Mouse (Mus musculus): Measurements from ENCODE around the gene Nceh1. TPM values are rescaled to one million over a fixed set of nuclear protein-coding genes. Genes with fewer than 3 reads are reported as not detected.
"Not testable (repeated sequence)": the region's sequence is repeated elsewhere in the genome, so short reads cannot be mapped to it uniquely, and the experiment has no call there.

Nceh1 gene
- total RNA-seq, 4 experiments from 2014 or later: 113 to 126 (median 120) TPM

GRCm38 (mm10) chr3:27228530-27229309 lies 46.0 kb downstream of the Nceh1 start:
- DNase-seq (ENCODE audit: low spot score in 2 of 2): no peak

DNA sequence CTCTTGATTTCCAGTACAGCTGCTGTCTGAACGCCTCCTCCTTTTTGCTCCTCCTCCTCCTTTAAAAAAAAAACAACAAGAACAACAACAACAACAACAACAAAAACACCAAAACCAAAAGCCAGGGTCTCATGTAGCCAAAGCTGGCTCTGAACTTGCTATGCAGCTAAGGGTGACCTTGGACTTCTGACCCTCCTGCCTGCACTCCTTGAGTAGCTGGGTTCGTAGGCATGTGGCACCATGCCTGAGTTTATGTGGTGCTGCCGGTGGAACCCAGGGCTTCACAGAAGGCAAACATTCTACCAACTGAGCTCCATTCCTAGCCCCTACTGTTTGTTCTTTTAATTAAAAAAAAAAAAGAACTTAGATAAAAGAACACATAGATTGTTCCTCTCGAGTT lies 50.6 kb downstream of the Nceh1 start:
- no peak for DNase-seq (ENCODE audit: low spot score in 2 of 2)

DNA sequence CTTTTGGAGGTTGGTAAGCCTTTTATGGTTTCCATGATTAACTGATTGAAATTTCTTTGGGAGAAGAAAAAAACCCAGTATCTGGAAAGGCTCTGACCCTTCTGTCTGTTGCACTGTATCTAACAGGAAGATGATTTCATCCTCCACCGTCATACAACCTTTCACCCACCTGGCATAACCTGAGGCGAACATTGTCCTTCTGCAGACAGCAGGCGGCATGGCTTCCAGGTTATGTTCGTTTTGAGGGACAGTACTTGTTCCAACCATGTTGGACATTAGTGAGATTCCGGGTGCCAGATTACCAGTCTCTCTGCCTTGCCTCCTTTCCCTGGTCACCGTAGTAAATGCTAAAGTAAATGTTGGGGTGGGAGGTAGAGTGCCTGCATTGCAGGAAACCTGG lies 51.1 kb downstream of the Nceh1 start:
- no peak for DNase-seq (ENCODE audit: low spot score in 2 of 2)

- no peak for DNase-seq (ENCODE audit: low spot score in 2 of 2)
These were observed 52.2 kb downstream of the Nceh1 start for GRCm38 (mm10) chr3:27234976-27235375.

DNA sequence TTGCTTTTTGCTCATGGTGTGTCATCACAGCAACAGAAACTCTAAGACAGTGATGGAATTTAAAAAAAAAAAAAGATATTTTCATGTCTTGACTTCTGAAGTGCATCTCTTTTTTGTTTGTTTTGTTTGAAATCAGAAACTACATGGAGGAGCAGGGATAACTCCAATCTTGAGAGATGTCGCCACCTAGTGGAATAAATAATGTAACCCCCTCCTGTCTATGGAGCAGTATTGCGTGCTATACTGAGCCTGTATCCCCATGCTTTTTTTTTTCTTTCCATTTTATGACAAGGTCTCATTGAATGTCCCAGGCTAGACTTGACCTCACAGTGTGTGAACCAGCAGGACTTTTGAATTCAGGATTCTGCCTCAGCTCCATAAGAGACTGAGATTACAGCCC lies 54.5 kb downstream of the Nceh1 start:
- DNase-seq (ENCODE audit: low spot score in 2 of 2): no peak

DNA sequence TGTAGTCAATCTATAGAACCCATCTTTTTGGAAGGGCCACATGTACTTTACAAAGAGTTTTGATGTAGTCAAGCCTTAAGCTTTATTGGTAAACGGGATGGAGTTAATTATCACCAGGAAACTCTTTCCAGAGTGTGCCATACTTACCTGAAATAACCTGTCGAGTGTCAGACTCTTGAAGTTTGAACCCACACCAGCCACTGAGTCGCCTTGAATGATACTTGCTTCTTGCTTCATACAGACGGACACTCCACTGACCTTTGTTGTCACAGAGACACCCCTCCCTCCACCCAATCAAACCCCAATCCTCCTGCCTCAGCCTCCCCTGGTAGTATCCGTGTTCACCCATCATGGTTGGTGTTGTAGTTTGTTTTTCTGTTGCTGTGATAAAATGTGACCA lies 55.8 kb downstream of the Nceh1 start:
- DNase-seq (ENCODE audit: low spot score in 2 of 2): no peak

GRCm38 (mm10) chr3:27239568-27239967 lies 56.8 kb downstream of the Nceh1 start:
- DNase-seq (ENCODE audit: low spot score in 2 of 2): no peak

- DNase-seq (ENCODE audit: low spot score in 2 of 2): no peak
These were observed 59.1 kb downstream of the Nceh1 start for GRCm38 (mm10) chr3:27241864-27242263.

DNA sequence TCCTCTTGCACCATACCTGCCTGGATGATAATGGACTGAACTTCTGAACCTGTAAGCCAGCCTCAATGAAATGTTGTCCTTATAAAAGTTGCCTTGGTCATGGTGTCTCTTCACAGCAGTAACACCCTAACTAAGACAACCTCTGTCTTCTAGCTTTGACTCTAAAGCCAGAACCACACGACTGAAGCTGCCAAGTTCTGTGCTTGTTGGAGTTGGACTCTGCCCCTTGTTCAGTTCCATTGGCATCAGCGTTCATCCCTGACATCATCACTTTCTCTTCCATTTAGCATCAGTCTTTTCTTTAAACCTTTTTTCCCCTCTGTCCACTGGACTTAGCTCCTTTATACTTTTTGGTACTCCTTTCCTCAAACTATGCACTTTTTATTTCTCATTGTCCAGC lies 63.4 kb downstream of the Nceh1 start:
- DNase-seq (ENCODE audit: low spot score in 2 of 2): no peak

GRCm38 (mm10) chr3:27247785-27248184 lies 65.0 kb downstream of the Nceh1 start:
- no peak for DNase-seq (ENCODE audit: low spot score in 2 of 2)

GRCm38 (mm10) chr3:27249030-27249429 lies 66.3 kb downstream of the Nceh1 start:
- no peak for DNase-seq (ENCODE audit: low spot score in 2 of 2)

- no peak for DNase-seq (ENCODE audit: low spot score in 2 of 2)
These were observed 68.2 kb downstream of the Nceh1 start for GRCm38 (mm10) chr3:27250936-27251335.

DNA sequence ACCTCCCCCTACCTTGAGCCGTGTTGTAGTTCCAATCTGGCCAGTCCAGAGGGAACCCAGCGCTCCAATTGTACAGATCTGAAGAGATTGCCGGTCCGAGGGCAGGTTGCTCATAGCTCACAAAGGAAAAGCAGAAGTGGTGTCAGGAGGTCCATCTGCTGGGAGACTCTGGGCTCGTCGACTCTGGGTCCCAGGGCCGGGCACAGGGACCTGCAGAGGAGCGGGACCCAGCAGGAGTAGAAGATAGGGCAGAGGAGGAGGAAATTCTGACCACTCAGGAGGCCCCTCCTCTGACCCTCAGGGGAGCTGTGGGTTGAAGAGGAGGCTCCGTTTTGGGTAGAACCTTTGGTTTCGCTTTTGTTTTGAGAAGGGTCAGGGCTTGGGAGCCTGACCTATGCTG lies 75.7 kb downstream of the Nceh1 start:
- no peak for DNase-seq (ENCODE audit: low spot score in 2 of 2)

DNA sequence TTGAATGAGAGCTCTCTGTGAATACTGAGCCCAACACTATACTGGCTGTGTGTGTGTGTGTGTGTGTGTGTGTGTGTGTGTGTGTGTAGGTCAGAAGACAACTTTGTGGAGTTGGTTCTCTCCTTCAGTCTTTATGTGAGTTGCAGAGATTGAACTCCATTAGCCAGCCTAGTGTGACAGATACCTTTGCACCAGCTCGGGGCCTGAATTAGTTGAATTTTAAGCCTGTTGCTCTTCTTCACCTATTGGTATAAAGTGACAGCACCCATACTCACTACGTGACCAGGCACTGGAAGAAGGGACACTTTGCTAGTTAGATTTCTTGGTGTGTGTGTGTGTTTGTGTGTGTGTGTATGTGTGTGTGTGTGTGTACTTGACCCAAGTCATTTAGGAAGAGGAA lies 77.6 kb downstream of the Nceh1 start:
- no peak for DNase-seq (ENCODE audit: low spot score in 2 of 2)

GRCm38 (mm10) chr3:27267327-27267726 lies 84.6 kb downstream of the Nceh1 start:
- no peak for DNase-seq (ENCODE audit: low spot score in 2 of 2)

DNA sequence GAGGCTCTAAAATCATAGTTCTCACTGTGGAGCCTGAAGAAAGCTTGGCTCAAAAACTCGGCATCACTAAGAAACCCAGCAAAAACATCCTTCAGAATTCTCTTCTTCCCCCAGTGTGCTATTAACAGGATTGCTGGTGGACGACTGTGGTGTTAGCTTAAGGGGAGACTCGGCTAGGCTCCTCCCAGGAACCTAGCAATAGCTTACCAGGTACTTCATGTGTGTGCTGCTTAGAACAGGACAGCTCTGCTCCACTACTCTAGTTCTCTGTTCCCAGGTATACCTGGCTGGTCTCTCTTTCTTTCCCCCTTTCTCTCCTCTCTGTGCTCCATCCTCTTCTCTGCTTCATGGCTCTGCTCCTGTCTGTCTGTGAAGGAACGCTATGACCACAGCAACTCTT lies 85.1 kb downstream of the Nceh1 start:
- DNase-seq (ENCODE audit: low spot score in 2 of 2): no peak

GRCm38 (mm10) chr3:27269151-27269550 lies 86.4 kb downstream of the Nceh1 start:
- no peak for DNase-seq (ENCODE audit: low spot score in 2 of 2)

- no peak for DNase-seq (ENCODE audit: low spot score in 2 of 2)
These were observed 87.6 kb downstream of the Nceh1 start for GRCm38 (mm10) chr3:27270160-27270962.

DNA sequence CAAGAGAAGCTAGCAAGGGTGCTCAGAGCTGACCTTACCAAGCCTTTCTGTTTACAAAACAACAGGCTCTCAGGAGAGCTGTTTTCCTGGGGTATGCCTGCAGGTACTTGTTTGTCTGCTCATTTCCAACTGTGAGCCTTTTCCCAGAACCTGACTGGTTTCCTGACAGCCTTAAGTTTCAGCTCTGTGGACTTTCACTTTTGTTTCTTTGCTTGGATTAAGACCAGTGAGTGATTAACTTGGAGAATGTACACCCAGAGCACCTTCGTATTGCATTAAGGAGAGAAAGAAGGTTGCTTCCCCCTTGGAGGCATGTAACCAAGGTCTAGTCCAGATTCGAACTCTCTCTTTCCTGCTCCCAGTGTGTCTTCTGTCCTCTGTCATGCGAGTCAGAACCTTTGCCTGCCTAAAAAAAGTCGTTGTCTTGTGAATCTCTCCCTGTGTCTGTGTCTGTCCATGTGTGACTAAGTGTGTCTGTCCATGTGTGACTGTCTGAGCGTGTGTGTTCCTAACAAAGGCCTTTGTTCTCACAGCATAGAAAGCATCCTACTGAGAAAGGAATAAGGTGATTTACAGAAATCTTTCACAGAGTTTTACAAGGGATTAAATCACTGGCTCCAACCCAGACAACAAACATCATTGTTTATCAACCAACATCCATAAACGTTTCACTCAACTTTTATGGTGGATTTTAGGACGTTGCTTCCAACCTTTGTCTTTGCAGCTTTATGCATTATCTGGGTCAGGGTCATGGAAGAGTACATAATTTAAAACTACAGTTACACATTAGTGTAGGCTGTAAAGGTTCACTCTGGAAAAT lies 90.4 kb downstream of the Nceh1 start:
- no peak for DNase-seq (ENCODE audit: low spot score in 2 of 2)

DNA sequence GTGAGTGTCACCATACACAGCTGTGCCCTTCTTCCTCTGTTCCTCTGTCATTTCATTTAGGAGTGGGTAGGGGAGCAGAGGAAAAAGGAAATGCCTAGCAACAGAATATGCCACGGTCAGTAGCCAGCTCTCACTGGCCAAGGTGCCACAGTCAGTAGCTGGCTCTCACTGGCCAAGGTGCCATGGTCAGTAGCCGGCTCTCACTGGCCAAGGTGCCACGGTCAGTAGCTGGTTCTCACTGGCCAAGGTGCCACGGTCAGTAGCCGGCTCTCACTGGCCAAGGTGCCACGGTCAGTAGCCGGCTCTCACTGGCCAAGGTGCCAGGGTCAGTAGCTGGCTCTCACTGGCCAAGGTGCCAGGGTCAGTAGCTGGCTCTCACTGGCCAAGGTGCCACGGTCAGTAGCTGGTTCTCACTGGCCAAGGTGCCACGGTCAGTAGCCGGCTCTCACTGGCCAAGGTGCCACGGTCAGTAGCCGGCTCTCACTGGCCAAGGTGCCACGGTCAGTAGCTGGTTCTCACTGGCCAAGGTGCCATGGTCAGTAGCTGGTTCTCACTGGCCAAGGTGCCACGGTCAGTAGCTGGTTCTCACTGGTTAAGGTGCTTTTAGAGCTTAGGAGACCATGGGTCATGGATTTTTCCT lies 96.6 kb downstream of the Nceh1 start:
- not testable (repeated sequence) for DNase-seq (ENCODE audit: low spot score in 2 of 2)

DNA sequence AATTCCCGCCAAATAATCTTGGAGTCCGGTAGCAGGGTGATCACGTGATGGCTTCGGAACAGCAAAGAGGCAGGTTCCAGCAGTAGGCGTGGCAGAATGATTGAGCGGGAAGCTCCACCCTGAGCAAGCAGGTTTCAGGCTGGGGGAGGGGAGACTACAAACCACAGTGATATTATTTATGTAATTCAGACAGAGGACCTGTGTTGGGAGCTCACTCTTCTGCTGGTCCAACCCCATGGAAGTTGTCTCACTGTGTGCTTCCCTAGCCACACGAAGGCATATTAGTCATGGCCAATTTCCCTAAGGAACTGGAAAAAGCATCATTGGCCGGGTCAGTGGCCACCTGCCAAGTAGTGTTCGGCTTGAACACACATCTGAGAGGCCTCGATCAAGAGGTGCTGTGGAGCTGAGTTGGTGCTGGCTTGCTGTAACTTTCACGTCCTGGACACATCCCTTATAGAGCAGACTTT lies 97.5 kb downstream of the Nceh1 start:
- no peak for DNase-seq (ENCODE audit: low spot score in 2 of 2)

Data from left cerebral cortex, adult 8-10 months (tissue).